Mouse (Mus musculus): ENCODE data around the gene Gas8. TPM values are rescaled to one million over a fixed set of nuclear protein-coding genes. Genes with fewer than 3 reads are reported as not detected.
"Not testable (repeated sequence)": the region's sequence is repeated elsewhere in the genome, so short reads cannot be mapped to it uniquely, and the experiment has no call there.

The Gas8 gene
- polyA plus RNA-seq, 1 experiment: 9.7 TPM

- peaks cover 15% of the 10 kb centered on the region; the same call in 1 of the 2 replicates for H3K27me3 ChIP-seq (ENCODE audit: control insufficient read depth, insufficient read depth, low read length)
- no peaks in the 10 kb centered on the region for H3K36me3 ChIP-seq (ENCODE audit: control insufficient read depth, insufficient read depth, low read length)
- no peak for DNase-seq
- WGBS: 86% methylated on average over 5 of the region's 5 CpGs
- no peak overlapping the region for H3K27ac ChIP-seq (ENCODE audit: control insufficient read depth, insufficient read depth, low read length)
- H3K4me3 ChIP-seq (ENCODE audit: control insufficient read depth, insufficient read depth, low read length): no peak overlapping the region
- H3K4me1 ChIP-seq (replicated peaks; ENCODE audit: control insufficient read depth, insufficient read depth, low read length): peaks cover 9% of the 10 kb centered on the region
- no peak for TF ChIP-seq CTCF (IDR thresholded peaks at IDR 0.05; ENCODE audit: borderline replicate concordance, control insufficient read depth, extremely low read depth, insufficient read depth, low read length, poor library complexity)
- TF ChIP-seq POLR2A (IDR thresholded peaks at IDR 0.05; ENCODE audit: control insufficient read depth, extremely low read depth, insufficient read depth, low read length, poor library complexity): no peak
Observed at GRCm38 (mm10) chr8:123510819-123511218, 7.8 kb upstream of the Gas8 start.

GRCm38 (mm10) chr8:123514136-123514535 is 4.5 kb upstream of the Gas8 start:
- Histone ChIP-seq H3K27ac (ENCODE audit: control insufficient read depth, insufficient read depth, low read length) (no peak overlapping the region), H3K27me3 (ENCODE audit: control insufficient read depth, insufficient read depth, low read length) (peaks cover 15% of the 10 kb centered on the region; the same call in 1 of the 2 replicates), H3K36me3 (ENCODE audit: control insufficient read depth, insufficient read depth, low read length) (no peaks in the 10 kb centered on the region), H3K4me3 (ENCODE audit: control insufficient read depth, insufficient read depth, low read length) (no peak overlapping the region), H3K4me1 (replicated peaks; ENCODE audit: control insufficient read depth, insufficient read depth, low read length) (peaks cover 15% of the 10 kb centered on the region)
- no peak for TF ChIP-seq CTCF (IDR thresholded peaks at IDR 0.05; ENCODE audit: borderline replicate concordance, control insufficient read depth, extremely low read depth, insufficient read depth, low read length, poor library complexity)
- no peak for TF ChIP-seq POLR2A (IDR thresholded peaks at IDR 0.05; ENCODE audit: control insufficient read depth, extremely low read depth, insufficient read depth, low read length, poor library complexity)
- DNase-seq: no peak
- WGBS: 35% methylated on average over 9 of the region's 9 CpGs

- Histone ChIP-seq H3K4me3 (ENCODE audit: control insufficient read depth, insufficient read depth, low read length) (peak within 1 kb of the TSS; percentile 82), H3K27ac (ENCODE audit: control insufficient read depth, insufficient read depth, low read length) (no peak within 1 kb of the TSS), H3K27me3 (ENCODE audit: control insufficient read depth, insufficient read depth, low read length) (peaks cover 15% of the 10 kb centered on the region; the same call in 1 of the 2 replicates), H3K36me3 (ENCODE audit: control insufficient read depth, insufficient read depth, low read length) (no peaks in the 10 kb centered on the region), H3K4me1 (replicated peaks; ENCODE audit: control insufficient read depth, insufficient read depth, low read length) (peaks cover 21% of the 10 kb centered on the region)
- TF ChIP-seq POLR2A (IDR thresholded peaks at IDR 0.05; ENCODE audit: control insufficient read depth, extremely low read depth, insufficient read depth, low read length, poor library complexity): no peak
- TF ChIP-seq CTCF (IDR thresholded peaks at IDR 0.05; ENCODE audit: borderline replicate concordance, control insufficient read depth, extremely low read depth, insufficient read depth, low read length, poor library complexity): no peak
- peak; percentile 82 for DNase-seq
- WGBS: 1% methylated on average over 60 of the region's 63 CpGs
Observed at GRCm38 (mm10) chr8:123514781-123515539, 3.7 kb upstream of the Gas8 start, which contains the start of gene Dbndd1. Gene Dbndd1 (minus strand): TSS chr8:123515463.

- WGBS: 7% methylated on average over 11 of the region's 11 CpGs
- Histone ChIP-seq H3K27ac (ENCODE audit: control insufficient read depth, insufficient read depth, low read length) (no peak overlapping the region), H3K36me3 (ENCODE audit: control insufficient read depth, insufficient read depth, low read length) (no peaks in the 10 kb centered on the region), H3K4me3 (ENCODE audit: control insufficient read depth, insufficient read depth, low read length) (no peak overlapping the region), H3K4me1 (replicated peaks; ENCODE audit: control insufficient read depth, insufficient read depth, low read length) (peaks cover 21% of the 10 kb centered on the region), H3K27me3 (ENCODE audit: control insufficient read depth, insufficient read depth, low read length) (peaks cover 15% of the 10 kb centered on the region; the same call in 1 of the 2 replicates)
- TF ChIP-seq CTCF (IDR thresholded peaks at IDR 0.05; ENCODE audit: borderline replicate concordance, control insufficient read depth, extremely low read depth, insufficient read depth, low read length, poor library complexity) (no peak), POLR2A (IDR thresholded peaks at IDR 0.05; ENCODE audit: control insufficient read depth, extremely low read depth, insufficient read depth, low read length, poor library complexity) (no peak)
- no peak for DNase-seq
Observed at GRCm38 (mm10) chr8:123515540-123515897, 3.1 kb upstream of the Gas8 start.

- Histone ChIP-seq H3K4me1 (replicated peaks; ENCODE audit: control insufficient read depth, insufficient read depth, low read length) (peaks cover 21% of the 10 kb centered on the region), H3K27ac (ENCODE audit: control insufficient read depth, insufficient read depth, low read length) (no peak overlapping the region), H3K36me3 (ENCODE audit: control insufficient read depth, insufficient read depth, low read length) (no peaks in the 10 kb centered on the region), H3K27me3 (ENCODE audit: control insufficient read depth, insufficient read depth, low read length) (peaks cover 15% of the 10 kb centered on the region; the same call in 1 of the 2 replicates), H3K4me3 (ENCODE audit: control insufficient read depth, insufficient read depth, low read length) (no peak overlapping the region)
- TF ChIP-seq CTCF (IDR thresholded peaks at IDR 0.05; ENCODE audit: borderline replicate concordance, control insufficient read depth, extremely low read depth, insufficient read depth, low read length, poor library complexity) (no peak), POLR2A (IDR thresholded peaks at IDR 0.05; ENCODE audit: control insufficient read depth, extremely low read depth, insufficient read depth, low read length, poor library complexity) (no peak)
- WGBS: 84% methylated on average over 2 of the region's 2 CpGs
- no peak for DNase-seq
Observed at GRCm38 (mm10) chr8:123516596-123516995, 2.0 kb upstream of the Gas8 start.

- DNase-seq: no peak
- TF ChIP-seq CTCF (IDR thresholded peaks at IDR 0.05; ENCODE audit: borderline replicate concordance, control insufficient read depth, extremely low read depth, insufficient read depth, low read length, poor library complexity) (no peak), POLR2A (IDR thresholded peaks at IDR 0.05; ENCODE audit: control insufficient read depth, extremely low read depth, insufficient read depth, low read length, poor library complexity) (no peak)
- Histone ChIP-seq H3K4me1 (replicated peaks; ENCODE audit: control insufficient read depth, insufficient read depth, low read length) (peaks cover 21% of the 10 kb centered on the region), H3K4me3 (ENCODE audit: control insufficient read depth, insufficient read depth, low read length) (no peak overlapping the region), H3K36me3 (ENCODE audit: control insufficient read depth, insufficient read depth, low read length) (0 out of 2 replicates have a peak, but pooled peaks cover 1% of the 10 kb centered on the region), H3K27ac (ENCODE audit: control insufficient read depth, insufficient read depth, low read length) (no peak overlapping the region), H3K27me3 (ENCODE audit: control insufficient read depth, insufficient read depth, low read length) (peaks cover 15% of the 10 kb centered on the region; the same call in 1 of the 2 replicates)
- WGBS: 33% methylated on average over 10 of the region's 10 CpGs
Observed at GRCm38 (mm10) chr8:123518172-123518571, 462 bp upstream of the Gas8 start.

GRCm38 (mm10) chr8:123520048-123520447 is 1.4 kb downstream of the Gas8 start:
- H3K27ac ChIP-seq (ENCODE audit: control insufficient read depth, insufficient read depth, low read length); DNase-seq; H3K27me3 ChIP-seq (ENCODE audit: control insufficient read depth, insufficient read depth, low read length); H3K4me3 ChIP-seq (ENCODE audit: control insufficient read depth, insufficient read depth, low read length): not testable (repeated sequence)
- peaks cover 11% of the 10 kb centered on the region for H3K4me1 ChIP-seq (replicated peaks; ENCODE audit: control insufficient read depth, insufficient read depth, low read length)
- WGBS: 97% methylated on average over 1 of the region's 1 CpGs
- H3K36me3 ChIP-seq (ENCODE audit: control insufficient read depth, insufficient read depth, low read length): peaks cover 10% of the 10 kb centered on the region; the same call in 1 of the 2 replicates
